Mouse (Mus musculus) cerebellum, adult 2 months (tissue): ENCODE results near the gene Atp4a.

Experiments
- CTCF ChIP-seq: fragments of 200-500 bp; IDR thresholded peaks from 2 replicates; pipeline ENCODE4 v1.5.1; 2011; ENCODE audit warnings: low read depth, mild to moderate bottlenecking, control low read depth, low read length, moderate library complexity, borderline replicate concordance; ENCODE audit not compliant: insufficient read depth
- POLR2A ChIP-seq: fragments of 200-500 bp; IDR thresholded peaks from 2 replicates; pipeline ENCODE4 v1.6.1; 2011; ENCODE audit warnings: low read length, control low read depth, borderline replicate concordance; ENCODE audit not compliant: insufficient read depth

DNA sequence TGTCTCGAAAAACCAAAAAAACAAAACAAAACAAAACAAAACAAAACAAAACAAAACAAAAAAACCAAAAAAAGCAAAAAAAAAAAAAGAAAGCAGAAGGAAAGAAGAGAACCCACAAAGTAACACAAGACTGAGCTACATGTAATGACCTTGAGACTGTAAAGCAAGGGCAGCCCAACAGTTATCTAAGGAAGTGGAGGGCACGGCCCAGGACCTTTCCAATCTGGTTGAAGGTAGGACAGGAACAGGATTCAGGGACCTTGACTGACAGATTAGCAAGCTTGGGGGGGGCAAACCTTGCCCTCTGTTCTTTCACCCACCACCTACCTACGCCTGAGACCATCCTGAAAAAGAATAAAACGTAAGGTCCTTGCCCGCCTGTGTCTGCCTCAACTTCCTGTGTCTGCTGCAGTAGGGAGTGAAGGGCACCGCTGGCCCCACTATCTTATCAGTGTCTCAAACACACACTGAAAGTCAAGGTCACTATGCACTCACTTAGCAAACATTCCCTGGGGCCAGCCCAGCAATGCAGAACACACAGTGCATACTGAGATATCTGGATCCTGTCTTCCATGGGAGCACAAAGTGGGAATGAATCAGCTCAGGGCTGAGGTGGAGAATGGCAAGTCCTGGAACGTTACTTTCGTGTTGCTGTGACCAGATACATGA lies 5.7 kb upstream of the Atp4a start:
- TF ChIP-seq POLR2A (no peak), CTCF (no peak)
